Mouse (Mus musculus): ENCODE measurements around the gene Lage3. TPM values are rescaled to one million over a fixed set of nuclear protein-coding genes. Genes with fewer than 3 reads are reported as not detected.

Gene Lage3
- 53.3 TPM for polyA plus RNA-seq (2017; shearing (Covaris generic))

DNA sequence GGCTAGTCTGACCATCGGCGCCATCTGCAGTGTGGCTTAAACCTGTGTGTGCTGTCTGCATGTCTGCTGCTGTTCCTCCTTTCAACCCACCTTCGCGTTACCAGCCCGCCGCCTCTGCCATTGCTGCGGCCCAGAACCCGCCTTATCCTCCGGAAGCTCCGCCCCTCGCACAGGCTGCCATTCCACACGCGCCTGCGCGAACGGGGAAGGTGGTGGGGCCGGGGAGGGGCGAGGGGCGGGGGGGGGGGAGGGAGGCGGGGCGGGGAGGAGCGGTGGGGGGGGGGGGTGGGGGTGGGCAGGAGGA lies at the start of gene Lage3:
TSS of gene Lage3 (minus strand) at position 152 of the 304 bp plus-strand sequence.

DNA sequence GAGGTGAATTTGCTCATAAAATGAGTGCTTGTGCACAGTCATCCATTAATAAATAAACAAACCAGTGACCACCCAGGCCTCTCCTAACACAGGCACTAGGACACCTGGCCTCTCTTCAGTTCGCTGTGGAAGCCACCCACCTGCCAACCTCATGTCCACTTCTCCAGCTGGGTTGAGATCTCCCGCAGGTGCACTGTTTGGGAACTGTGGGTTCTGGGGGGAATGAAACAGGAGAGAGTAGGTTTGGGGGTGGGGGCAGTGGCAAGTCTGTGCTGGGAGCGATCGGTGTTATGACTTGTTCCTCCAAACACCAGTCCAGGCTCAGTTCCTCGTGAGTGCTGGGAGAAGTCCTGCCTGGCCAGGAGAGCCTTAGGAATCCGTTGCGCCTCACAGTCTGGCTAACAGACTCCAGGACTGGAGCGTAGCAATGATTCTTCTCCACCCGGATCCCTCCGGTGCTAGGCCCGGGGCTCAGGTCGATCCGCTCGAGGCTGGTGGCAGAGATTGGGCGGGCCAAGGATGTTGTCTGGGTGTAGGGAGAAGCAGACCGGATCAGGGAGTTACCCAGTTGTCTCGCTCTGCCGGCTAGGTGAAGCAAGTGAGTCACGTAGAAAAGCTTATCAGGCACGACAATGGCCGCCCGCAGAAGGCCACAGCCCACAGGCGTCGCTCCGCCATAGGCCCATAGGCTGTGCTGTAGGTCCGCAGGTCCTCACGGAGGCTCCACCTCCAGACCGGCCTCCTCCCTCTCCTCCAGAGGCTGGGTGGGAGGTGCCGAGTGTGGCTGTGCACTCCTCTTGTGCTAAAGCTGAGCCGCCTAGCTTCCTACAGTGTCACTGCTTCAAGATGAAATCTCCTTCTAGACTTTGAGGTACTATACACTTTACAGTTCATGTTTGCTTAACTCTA lies 39.4 kb upstream of the Lage3 start, which contains the start of the genes Fam3a and Ikbkg:
TSS of gene Fam3a (minus strand) at position 738 of the 909 bp plus-strand sequence.
TSS of gene Ikbkg (plus strand) at position 756 of the 909 bp plus-strand sequence.

DNA sequence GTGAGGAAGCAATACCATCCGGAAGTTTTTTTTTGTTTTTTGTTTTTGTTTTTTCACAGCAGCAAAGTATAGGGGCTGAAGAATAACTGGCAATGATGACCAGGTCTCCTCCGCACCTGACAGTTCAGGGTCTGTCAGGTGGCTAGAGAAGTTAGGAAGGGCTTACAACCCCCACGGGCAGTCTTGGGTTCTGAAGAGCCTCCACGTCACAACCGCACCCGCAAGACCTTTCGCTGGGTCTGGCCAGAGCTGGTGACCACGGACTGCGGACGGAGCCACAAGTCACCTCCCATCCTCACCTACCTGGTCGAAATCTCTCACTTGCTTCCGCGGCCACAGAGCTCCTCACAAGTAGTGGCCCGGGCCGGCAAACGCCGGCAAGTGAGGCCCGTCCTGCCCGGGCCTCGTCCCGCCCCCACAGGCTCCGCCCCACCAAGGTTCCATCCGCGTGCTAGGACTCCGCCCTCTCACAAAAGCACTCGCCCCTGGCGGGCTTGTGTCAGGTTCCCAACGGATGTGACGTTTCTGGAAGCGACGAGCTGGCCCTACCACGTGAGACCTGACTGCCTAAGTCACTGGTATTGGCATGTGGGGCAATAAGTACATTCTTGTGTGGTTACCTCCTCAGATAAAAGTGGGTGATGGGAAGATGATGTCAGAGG lies 19.6 kb upstream of the Lage3 start, which contains the start of the genes Ubl4a and Slc10a3:
TSS of gene Ubl4a (minus strand) at position 331 of the 662 bp plus-strand sequence.
TSS of gene Slc10a3 (minus strand) at position 462 of the 662 bp plus-strand sequence.

DNA sequence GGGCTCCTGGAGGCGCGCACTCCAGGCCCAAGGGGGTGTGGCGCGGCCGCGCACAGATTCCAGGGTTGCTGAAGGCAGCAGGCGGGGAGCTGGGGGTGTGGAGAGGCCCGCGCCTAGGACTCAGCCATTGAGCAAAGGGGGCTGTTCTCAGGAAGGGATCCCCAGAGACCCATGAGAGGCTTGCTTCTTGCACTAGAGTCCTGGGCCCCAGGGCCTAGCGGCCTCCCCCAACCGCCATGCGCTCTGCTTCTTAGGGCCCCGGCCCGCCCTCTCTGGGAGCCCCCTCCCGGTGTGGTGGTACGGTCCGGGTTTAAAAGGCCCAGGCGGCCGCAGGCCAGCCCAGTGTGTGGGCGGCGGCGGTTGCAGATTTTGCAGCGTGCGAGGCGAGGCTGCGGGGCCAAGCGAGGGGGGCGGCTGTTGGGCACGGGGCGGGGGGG lies 24.7 kb downstream of the Lage3 start, which contains the start of gene Plxna3:
TSS of gene Plxna3 (plus strand) at position 342 of the 437 bp plus-strand sequence.

DNA sequence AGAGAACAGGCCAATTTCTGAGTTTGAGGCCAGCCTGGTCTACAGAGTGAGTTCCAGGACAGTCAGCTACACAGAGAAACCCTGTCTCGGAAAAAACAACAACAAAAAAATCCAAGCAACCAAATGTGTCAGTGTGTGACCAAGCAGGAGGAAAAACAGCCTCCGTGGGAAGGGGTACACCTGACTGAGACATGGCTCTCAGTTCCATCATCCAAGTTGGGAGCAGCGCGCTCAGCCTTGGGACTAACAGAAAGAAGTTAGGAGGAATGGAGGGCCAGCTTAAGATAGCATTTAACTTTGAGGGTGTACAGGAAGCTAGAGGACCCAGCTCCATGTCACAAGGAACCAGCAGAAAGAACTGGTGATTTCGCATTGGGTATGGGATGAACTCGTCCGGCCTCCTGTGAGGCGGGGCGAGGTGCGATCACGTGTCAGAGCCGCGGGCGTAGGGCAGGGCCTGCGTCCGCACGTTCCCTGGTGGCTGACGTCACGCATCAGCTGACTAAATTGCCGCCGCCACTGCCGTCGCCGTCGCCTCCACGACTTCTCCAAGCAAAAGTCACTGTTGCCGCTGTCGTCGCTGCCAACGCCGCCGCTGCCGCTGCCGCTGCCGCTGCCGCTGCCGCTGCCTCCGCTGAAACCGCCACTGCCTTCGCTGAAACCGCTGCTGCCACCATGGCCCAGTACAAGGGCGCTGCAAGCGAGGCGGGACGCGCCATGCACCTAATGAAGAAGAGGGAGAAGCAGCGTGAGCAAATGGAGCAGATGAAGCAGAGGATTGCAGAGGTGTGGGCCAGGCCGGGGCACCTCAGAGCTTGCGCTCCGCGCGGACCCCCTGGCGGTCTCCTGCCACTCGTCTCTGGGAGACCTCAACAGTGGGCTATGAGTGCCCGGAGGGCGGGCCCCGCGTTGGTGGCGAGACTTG lies 40.6 kb downstream of the Lage3 start, which contains the start of gene Fam50a:
TSS of gene Fam50a (plus strand) at position 494 of the 925 bp plus-strand sequence.

DNA sequence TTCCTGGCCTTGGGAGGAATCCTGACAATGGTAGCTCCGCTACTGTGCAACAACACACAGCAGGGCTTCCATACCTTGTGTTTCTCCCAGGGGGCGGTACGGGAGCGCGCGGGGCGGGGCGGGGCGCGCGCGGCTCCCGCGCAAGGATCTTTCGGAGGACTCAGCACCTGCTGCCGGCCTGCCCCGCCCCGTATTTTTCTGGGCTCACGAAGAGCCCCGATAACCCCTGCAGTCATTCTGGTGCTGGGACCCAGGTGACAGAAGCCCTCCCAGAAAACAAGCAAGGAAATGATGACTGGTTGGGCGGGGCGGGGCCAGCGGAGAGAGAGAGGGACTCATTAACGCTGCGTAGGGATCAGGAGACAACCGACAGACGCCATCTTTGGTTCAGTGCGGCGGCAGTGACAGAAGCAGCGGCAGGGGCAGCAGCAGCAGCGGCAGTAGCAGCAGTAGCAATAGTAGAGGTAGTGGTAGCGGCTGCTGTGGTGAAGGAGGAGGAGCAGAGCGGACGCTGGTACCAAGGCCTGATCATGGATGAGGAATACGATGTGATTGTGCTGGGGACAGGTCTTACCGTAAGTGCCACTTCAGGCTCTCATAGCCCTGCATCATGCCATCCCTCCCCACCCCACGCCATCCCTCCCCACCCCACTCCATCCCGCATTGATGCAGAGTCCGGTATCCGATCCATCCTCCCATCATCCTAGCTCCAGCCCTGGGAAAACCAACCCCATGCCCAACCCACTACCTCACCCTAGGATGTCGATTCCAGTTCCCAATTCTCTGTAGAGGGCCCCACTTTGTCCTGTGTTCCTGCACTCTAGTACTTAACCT lies 48.3 kb downstream of the Lage3 start, which contains the start of gene Gdi1:
TSS of gene Gdi1 (plus strand) at position 132 of the 834 bp plus-strand sequence.

Other genes starting within 250 kb of the Lage3 start
- gene Opn1mw, start 226.2 kb downstream of the Lage3 start, polyA plus RNA-seq (2017; shearing (Covaris generic)), result not detected
- gene Mecp2, start 218.3 kb downstream of the Lage3 start, polyA plus RNA-seq (2017; shearing (Covaris generic)), result 39.4 TPM
- gene Tex28, start 185.8 kb downstream of the Lage3 start, polyA plus RNA-seq (2017; shearing (Covaris generic)), result not detected
- 1.7 TPM for gene Tktl1, start 176.4 kb downstream of the Lage3 start, polyA plus RNA-seq (2017; shearing (Covaris generic))
- 396 TPM for gene Flna, start 103.8 kb downstream of the Lage3 start, polyA plus RNA-seq (2017; shearing (Covaris generic))
- 67.6 TPM for gene Emd, start 98.9 kb downstream of the Lage3 start, polyA plus RNA-seq (2017; shearing (Covaris generic))
- 80.4 TPM for gene Rpl10, start 82.8 kb downstream of the Lage3 start, polyA plus RNA-seq (2017; shearing (Covaris generic))
- gene Taz, start 71.7 kb downstream of the Lage3 start, polyA plus RNA-seq (2017; shearing (Covaris generic)), result 138 TPM
- 26.5 TPM for gene Dnase1l1, start 71.3 kb downstream of the Lage3 start, polyA plus RNA-seq (2017; shearing (Covaris generic))
- gene Atp6ap1, start 56.5 kb downstream of the Lage3 start, polyA plus RNA-seq (2017; shearing (Covaris generic)), result 177 TPM
- gene Gdi1, start 48.6 kb downstream of the Lage3 start, polyA plus RNA-seq (2017; shearing (Covaris generic)), result 297 TPM
- gene Fam50a, start 40.6 kb downstream of the Lage3 start, polyA plus RNA-seq (2017; shearing (Covaris generic)), result 47.3 TPM
- 6.3 TPM for gene Plxna3, start 24.6 kb downstream of the Lage3 start, polyA plus RNA-seq (2017; shearing (Covaris generic))
- 68.2 TPM for gene Ubl4a, start 19.6 kb upstream of the Lage3 start, polyA plus RNA-seq (2017; shearing (Covaris generic))
- gene Slc10a3, start 19.7 kb upstream of the Lage3 start, polyA plus RNA-seq (2017; shearing (Covaris generic)), result 43.9 TPM
- 43.8 TPM for gene Fam3a, start 39.7 kb upstream of the Lage3 start, polyA plus RNA-seq (2017; shearing (Covaris generic))
- gene Ikbkg, start 39.7 kb upstream of the Lage3 start, polyA plus RNA-seq (2017; shearing (Covaris generic)), result 61.0 TPM
- gene G6pdx, start 75.6 kb upstream of the Lage3 start, polyA plus RNA-seq (2017; shearing (Covaris generic)), result 64.7 TPM
- gene Gm6880, start 127.8 kb upstream of the Lage3 start, polyA plus RNA-seq (2017; shearing (Covaris generic)), result not detected
- gene Olfr1326-ps1, start 221.3 kb upstream of the Lage3 start, polyA plus RNA-seq (2017; shearing (Covaris generic)), result not detected
- gene Olfr1325, start 239.1 kb upstream of the Lage3 start, polyA plus RNA-seq (2017; shearing (Covaris generic)), result not detected

All from activated CD4-positive, CD25-positive, alpha-beta regulatory T cell, adult 9 weeks (primary cell).